Mouse (Mus musculus): ENCODE data around the gene Cuzd1. TPM values are rescaled to one million over a fixed set of nuclear protein-coding genes. Genes with fewer than 3 reads are reported as not detected.

The Cuzd1 gene
- polyA plus RNA-seq, 1 experiment = not detected

DNA sequence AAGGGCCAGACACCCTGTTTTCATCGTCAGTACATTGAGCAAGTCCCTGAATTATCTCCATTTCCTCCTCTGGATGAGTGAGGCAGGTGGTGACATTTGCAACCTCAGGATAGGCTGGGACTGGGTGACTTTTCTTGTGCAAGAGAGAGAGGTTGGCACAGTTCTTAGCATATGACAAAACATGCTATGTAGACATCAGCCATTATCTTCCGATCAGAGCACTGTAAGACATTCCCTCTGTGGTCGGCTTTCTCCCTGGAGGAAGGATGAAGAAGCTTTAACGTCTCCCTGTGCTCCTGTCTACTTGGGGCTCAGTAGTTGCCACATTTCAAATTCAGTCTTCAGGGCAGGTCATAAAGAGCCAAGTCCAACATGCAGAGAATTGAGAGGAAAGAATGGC, 57.8 kb downstream of the Cuzd1 start:
- TF ChIP-seq GATA1 (IDR thresholded peaks at IDR 0.05; ENCODE audit: borderline replicate concordance, low read length) (no peak), FLI1 (IDR thresholded peaks at IDR 0.05; ENCODE audit: low read length) (no peak)
- Histone ChIP-seq H3K27me3 (replicated peaks) (no peaks in the 10 kb centered on the region), H3K9me3 (peaks cover 8% of the 10 kb centered on the region), H3K4me1 (no peaks in the 10 kb centered on the region), H3K36me3 (replicated peaks; ENCODE audit: low read length) (no peaks in the 10 kb centered on the region), H3K4me3 (replicated peaks) (no peak overlapping the region)

- H3K27me3 ChIP-seq (replicated peaks) = peaks cover 2% of the 10 kb centered on the region
- no peaks in the 10 kb centered on the region for H3K4me1 ChIP-seq
- no peak overlapping the region for H3K4me3 ChIP-seq (replicated peaks)
- TF ChIP-seq FLI1 (IDR thresholded peaks at IDR 0.05; ENCODE audit: low read length) (no peak), GATA1 (IDR thresholded peaks at IDR 0.05; ENCODE audit: borderline replicate concordance, low read length) (no peak)
- H3K9me3 ChIP-seq = peaks cover 7% of the 10 kb centered on the region
- no peaks in the 10 kb centered on the region for H3K36me3 ChIP-seq (replicated peaks; ENCODE audit: low read length)
These were observed 61.1 kb downstream of the Cuzd1 start for GRCm38 (mm10) chr7:131260946-131261345.

Other genes with a start within 250 kb of the Cuzd1 start
- 0.07 TPM in 1 of 2 replicates, not detected in the other for gene 4933402N03Rik, start 176.0 kb downstream of the Cuzd1 start, polyA plus RNA-seq (2012; ENCODE audit: insufficient read depth, low replicate concordance)
- not detected in 2 replicates for gene 5430419D17Rik, start 147.9 kb downstream of the Cuzd1 start, polyA plus RNA-seq (2012; ENCODE audit: insufficient read depth, low replicate concordance)
- not detected in 2 replicates for gene Fam24b, start 7.2 kb upstream of the Cuzd1 start, polyA plus RNA-seq (2012; ENCODE audit: insufficient read depth, low replicate concordance)
- not detected in 2 replicates for gene Fam24a, start 11.6 kb upstream of the Cuzd1 start, polyA plus RNA-seq (2012; ENCODE audit: insufficient read depth, low replicate concordance)
- gene 2310057M21Rik, start 40.5 kb upstream of the Cuzd1 start, polyA plus RNA-seq (2012; ENCODE audit: insufficient read depth, low replicate concordance) = 3.2 and 15.5 TPM in 2 replicates
- gene Pstk, start 48.8 kb upstream of the Cuzd1 start, polyA plus RNA-seq (2012; ENCODE audit: insufficient read depth, low replicate concordance) = 30.3 and 33.6 TPM in 2 replicates
- gene Ikzf5, start 88.2 kb upstream of the Cuzd1 start, polyA plus RNA-seq (2012; ENCODE audit: insufficient read depth, low replicate concordance) = 3.4 and 3.7 TPM in 2 replicates
- gene Acadsb, start 88.3 kb upstream of the Cuzd1 start, polyA plus RNA-seq (2012; ENCODE audit: insufficient read depth, low replicate concordance) = 0.76 TPM in 1 of 2 replicates, not detected in the other
- not detected in 2 replicates for gene Hmx3, start 220.6 kb upstream of the Cuzd1 start, polyA plus RNA-seq (2012; ENCODE audit: insufficient read depth, low replicate concordance)
- gene Hmx2, start 226.5 kb upstream of the Cuzd1 start, polyA plus RNA-seq (2012; ENCODE audit: insufficient read depth, low replicate concordance) = 0.19 TPM in 1 of 2 replicates, not detected in the other
- gene Bub3, start 237.9 kb upstream of the Cuzd1 start, polyA plus RNA-seq (2012; ENCODE audit: insufficient read depth, low replicate concordance) = 3.4 and 51.6 TPM in 2 replicates

Data from megakaryocyte, embryonic 14.5 days (primary cell).